In the genomic region with DNA sequence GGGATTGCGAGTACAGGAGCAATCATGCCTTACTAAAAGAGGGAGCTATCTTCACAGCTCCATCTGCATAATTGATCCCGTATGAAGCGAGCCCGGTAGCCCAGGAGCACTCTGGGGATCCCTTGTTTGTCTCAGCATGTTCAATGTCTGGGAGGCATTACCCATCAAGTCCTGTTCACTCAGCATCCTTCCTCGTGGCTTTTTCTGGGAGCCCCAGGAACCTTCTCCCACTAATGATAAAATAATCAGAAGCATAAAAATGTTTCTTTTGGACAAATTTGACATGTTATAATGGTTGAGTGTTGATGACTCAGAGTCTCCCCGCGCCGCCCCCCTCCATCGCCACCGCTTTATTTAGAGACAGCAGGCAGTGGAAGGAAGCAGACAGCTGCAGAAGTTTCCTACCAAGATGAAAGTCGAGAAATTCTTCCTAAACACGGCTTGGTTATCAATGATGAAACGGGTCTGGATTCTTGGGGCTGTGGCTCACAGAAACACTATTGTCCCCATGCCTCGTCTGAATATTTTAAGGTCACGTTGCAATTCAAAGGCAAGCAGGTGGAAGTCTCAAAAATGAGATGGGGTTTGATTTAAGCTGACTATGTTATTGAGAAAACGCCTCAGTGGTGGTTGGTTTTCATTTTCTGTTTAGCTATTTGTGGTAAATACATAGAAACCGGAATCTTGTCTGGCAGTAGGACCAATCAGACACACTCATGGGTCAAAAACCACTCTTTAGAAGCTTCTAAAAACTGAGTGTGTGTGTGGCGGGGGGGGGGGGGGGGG, we compare ENCODE assay signal across 8 mouse cellular contexts.
DNase-seq lines count a peak whose midpoint lies in the region; ATAC-seq and TF ChIP-seq lines count a peak whose summit lies in the region.

No protein-coding gene starts in this region.

- TF ChIP-seq CTCF in forebrain, postnatal 0 days (IDR thresholded peaks at IDR 0.05; ENCODE audit: low read depth): no peak

- no peaks in the 10 kb centered on the region for H3K27me3 ChIP-seq in megakaryocyte, embryonic 14.5 days (replicated peaks)
- no peaks in the 10 kb centered on the region for H3K27me3 ChIP-seq in forebrain, postnatal 0 days (ENCODE audit: insufficient read depth, low read length)
- H3K27me3 ChIP-seq in kidney, embryonic 16.5 days (ENCODE audit: insufficient read depth, low read length): no peaks in the 10 kb centered on the region
- 0 out of 2 replicates have a peak, but pooled peaks cover 3% of the 10 kb centered on the region for H3K27me3 ChIP-seq in kidney, embryonic 15.5 days

- ATAC-seq in megakaryocyte, adult 5-6 weeks (ENCODE audit: poor library complexity, severe bottlenecking): no peak
- ATAC-seq in forebrain, postnatal 0 days: peak; percentile 47; the same call in 1 of the 2 replicates
- ATAC-seq in kidney, embryonic 16.5 days (ENCODE audit: low FRiP score, low TSS enrichment): no peak
- no peak for ATAC-seq in megakaryocyte progenitor cell, adult 5-6 weeks (replicated peaks; ENCODE audit: poor library complexity)
- ATAC-seq in kidney, embryonic 15.5 days (replicated peaks; ENCODE audit: low FRiP score): no peak

- no peaks in the 10 kb centered on the region for H3K9me3 ChIP-seq in megakaryocyte, embryonic 14.5 days
- H3K9me3 ChIP-seq in forebrain, postnatal 0 days (ENCODE audit: low read length): no peaks in the 10 kb centered on the region
- no peaks in the 10 kb centered on the region for H3K9me3 ChIP-seq in kidney, embryonic 16.5 days (ENCODE audit: low read length)
- H3K9me3 ChIP-seq in kidney, embryonic 15.5 days (replicated peaks): no peaks in the 10 kb centered on the region

- DNase-seq in forebrain, postnatal 0 days: peak; percentile 18
- peak; percentile 20 to 38 for DNase-seq in layer of hippocampus, postnatal 10 days (ENCODE audit: low spot score in 2 of 2)
- DNase-seq in neural tube, embryonic 10.5 days (ENCODE audit: extremely low spot score, low spot score): peak; percentile 30

- 46% methylated on average over 17 of the region's 18 CpGs for WGBS in forebrain, postnatal 0 days
- WGBS in kidney, embryonic 16.5 days: 65% methylated on average over 17 of the region's 18 CpGs
- 63% methylated on average over 18 of the region's 18 CpGs for WGBS in kidney, embryonic 15.5 days

- no peaks in the 10 kb centered on the region for H3K36me3 ChIP-seq in megakaryocyte, embryonic 14.5 days (replicated peaks; ENCODE audit: low read length)
- H3K36me3 ChIP-seq in forebrain, postnatal 0 days (ENCODE audit: insufficient read depth): no peaks in the 10 kb centered on the region
- H3K36me3 ChIP-seq in kidney, embryonic 16.5 days (ENCODE audit: insufficient read depth, low read length): no peaks in the 10 kb centered on the region
- no peaks in the 10 kb centered on the region for H3K36me3 ChIP-seq in kidney, embryonic 15.5 days

- H3K27ac ChIP-seq in forebrain, postnatal 0 days (ENCODE audit: low read depth, low read length): no peak overlapping the region
- no peak overlapping the region for H3K27ac ChIP-seq in kidney, embryonic 16.5 days (ENCODE audit: low read length)
- H3K27ac ChIP-seq in kidney, embryonic 15.5 days: no peak overlapping the region

- no peak overlapping the region for H3K9ac ChIP-seq in forebrain, postnatal 0 days
- H3K9ac ChIP-seq in kidney, embryonic 16.5 days (replicated peaks; ENCODE audit: low read length): no peak overlapping the region
- H3K9ac ChIP-seq in kidney, embryonic 15.5 days: no peak overlapping the region

- 0 out of 2 replicates have a peak overlapping the region, but pooled peaks have one; percentile 13 for H3K4me2 ChIP-seq in forebrain, postnatal 0 days (ENCODE audit: low read depth)
- H3K4me2 ChIP-seq in kidney, embryonic 16.5 days (replicated peaks; ENCODE audit: low read depth, low read length): no peak overlapping the region
- no peak overlapping the region for H3K4me2 ChIP-seq in kidney, embryonic 15.5 days

- peaks cover 23% of the 10 kb centered on the region for H3K4me1 ChIP-seq in megakaryocyte, embryonic 14.5 days
- no peaks in the 10 kb centered on the region for H3K4me1 ChIP-seq in forebrain, postnatal 0 days (ENCODE audit: insufficient read depth)
- no peaks in the 10 kb centered on the region for H3K4me1 ChIP-seq in kidney, embryonic 16.5 days (ENCODE audit: insufficient read depth, low read length)
- peaks cover 10% of the 10 kb centered on the region; the same call in 1 of the 2 replicates for H3K4me1 ChIP-seq in kidney, embryonic 15.5 days

- peak overlapping the region; percentile 72 for H3K4me3 ChIP-seq in megakaryocyte, embryonic 14.5 days (replicated peaks)
- H3K4me3 ChIP-seq in forebrain, postnatal 0 days (ENCODE audit: low read depth, low read length): no peak overlapping the region
- no peak overlapping the region for H3K4me3 ChIP-seq in kidney, embryonic 16.5 days (ENCODE audit: low read length)
- H3K4me3 ChIP-seq in kidney, embryonic 15.5 days (replicated peaks): no peak overlapping the region
